ENCODE assay signal across 8 mouse cellular contexts in the genomic region with DNA sequence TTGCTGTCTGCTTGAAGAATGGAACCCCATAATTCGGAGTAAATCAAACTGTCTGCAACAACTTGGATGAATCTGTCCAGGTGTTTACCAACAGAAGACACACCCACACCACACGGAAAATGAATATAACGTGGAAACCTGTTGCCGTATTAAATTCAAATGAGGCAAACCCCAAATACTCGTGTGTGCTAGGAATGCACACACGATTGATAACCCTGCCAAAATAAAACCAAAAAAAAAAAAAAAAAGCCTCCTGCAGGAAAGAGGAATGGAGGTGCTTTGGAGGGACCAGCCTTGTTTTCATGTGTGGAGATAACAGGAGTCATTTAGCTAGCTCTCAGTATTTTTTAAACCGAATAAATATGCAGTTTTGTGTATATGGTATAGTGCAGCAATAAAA. TPM values are rescaled to one million over a fixed set of nuclear protein-coding genes. Genes with fewer than 3 reads are reported as not detected.
A peak's percentile ranks its signal among the peaks of the same experiment; 100 is the strongest.
DNase-seq lines count a peak whose midpoint lies in the region; ATAC-seq lines count a peak whose summit lies in the region.

No protein-coding gene starts in this region.

- WGBS in lung, embryonic 15.5 days = 68% methylated on average over 7 of the region's 7 CpGs
- WGBS in forebrain, embryonic 10.5 days = 87% methylated on average over 7 of the region's 7 CpGs
- WGBS in limb, embryonic 11.5 days = 83% methylated on average over 7 of the region's 7 CpGs
- WGBS in neural tube, embryonic 14.5 days = 81% methylated on average over 7 of the region's 7 CpGs

- no peaks in the 10 kb centered on the region for H3K27me3 ChIP-seq in lung, embryonic 15.5 days
- no peaks in the 10 kb centered on the region for H3K27me3 ChIP-seq in forebrain, embryonic 10.5 days (ENCODE audit: poor library complexity, severe bottlenecking)
- H3K27me3 ChIP-seq in limb, embryonic 11.5 days (ENCODE audit: control insufficient read depth, insufficient read depth, low read length) = no peaks in the 10 kb centered on the region
- H3K27me3 ChIP-seq in neural tube, embryonic 14.5 days (ENCODE audit: control insufficient read depth, insufficient read depth, low read length) = no peaks in the 10 kb centered on the region

- no peak for DNase-seq in lung, postnatal 4 days
- DNase-seq in forebrain, embryonic 10.5 days (ENCODE audit: extremely low spot score, low spot score) = no peak
- no peak for DNase-seq in limb, embryonic 11.5 days (ENCODE audit: low spot score)
- no peak for DNase-seq in spleen, postnatal 4 days (ENCODE audit: low spot score in 2 of 2)
- no peak for DNase-seq in layer of hippocampus, adult 18-20 months (ENCODE audit: low spot score in 2 of 2)
- DNase-seq in urinary bladder, postnatal 25 days (ENCODE audit: low spot score) = no peak

- H3K27ac ChIP-seq in lung, embryonic 15.5 days = no peak overlapping the region
- no peak overlapping the region for H3K27ac ChIP-seq in forebrain, embryonic 10.5 days
- no peak overlapping the region for H3K27ac ChIP-seq in limb, embryonic 11.5 days (replicated peaks; ENCODE audit: low read depth, low read length)
- no peak overlapping the region for H3K27ac ChIP-seq in neural tube, embryonic 14.5 days (ENCODE audit: low read depth, low read length)

- no peak for ATAC-seq in lung, embryonic 15.5 days (ENCODE audit: borderline replicate concordance, extremely low read depth, low FRiP score, low TSS enrichment)
- ATAC-seq in limb, embryonic 11.5 days (ENCODE audit: insufficient number of reproducible peaks, low FRiP score, low TSS enrichment, low read depth) = no peak
- ATAC-seq in neural tube, embryonic 14.5 days (ENCODE audit: low read depth) = no peak

- 0 out of 2 replicates have a peak overlapping the region, but pooled peaks have one; percentile 8 for H3K9ac ChIP-seq in lung, embryonic 15.5 days
- no peak overlapping the region for H3K9ac ChIP-seq in limb, embryonic 11.5 days (ENCODE audit: low read length)
- H3K9ac ChIP-seq in neural tube, embryonic 14.5 days (replicated peaks; ENCODE audit: low read depth, low read length) = peak overlapping the region; percentile 86; the same call in 1 of the 2 replicates

- H3K4me2 ChIP-seq in lung, embryonic 15.5 days = peak overlapping the region; percentile 53
- peak overlapping the region; percentile 39; the same call in 1 of the 2 replicates for H3K4me2 ChIP-seq in limb, embryonic 11.5 days (ENCODE audit: low read depth, severe bottlenecking)
- peak overlapping the region; percentile 55 for H3K4me2 ChIP-seq in neural tube, embryonic 14.5 days (ENCODE audit: low read depth, low read length)

- H3K4me1 ChIP-seq in lung, embryonic 15.5 days = peaks cover 29% of the 10 kb centered on the region
- H3K4me1 ChIP-seq in forebrain, embryonic 10.5 days = peaks cover 28% of the 10 kb centered on the region
- H3K4me1 ChIP-seq in limb, embryonic 11.5 days (ENCODE audit: control insufficient read depth, insufficient read depth, low read length) = 0 out of 2 replicates have a peak, but pooled peaks cover 8% of the 10 kb centered on the region
- peaks cover 23% of the 10 kb centered on the region for H3K4me1 ChIP-seq in neural tube, embryonic 14.5 days (ENCODE audit: control insufficient read depth, insufficient read depth, low read length)

- H3K36me3 ChIP-seq in lung, embryonic 15.5 days = peaks cover 7% of the 10 kb centered on the region
- H3K36me3 ChIP-seq in forebrain, embryonic 10.5 days (replicated peaks) = peaks cover 57% of the 10 kb centered on the region
- H3K36me3 ChIP-seq in limb, embryonic 11.5 days (ENCODE audit: control insufficient read depth, insufficient read depth, low read length) = peaks cover 5% of the 10 kb centered on the region; the same call in 1 of the 2 replicates
- no peaks in the 10 kb centered on the region for H3K36me3 ChIP-seq in neural tube, embryonic 14.5 days (ENCODE audit: control insufficient read depth, insufficient read depth, low read length)

- no peaks in the 10 kb centered on the region for H3K9me3 ChIP-seq in lung, embryonic 15.5 days
- peaks cover 30% of the 10 kb centered on the region for H3K9me3 ChIP-seq in forebrain, embryonic 10.5 days
- H3K9me3 ChIP-seq in limb, embryonic 11.5 days (ENCODE audit: control insufficient read depth, low read length) = peaks cover under 1% of the 10 kb centered on the region; the same call in 1 of the 2 replicates
- H3K9me3 ChIP-seq in neural tube, embryonic 14.5 days (ENCODE audit: control insufficient read depth, low read length) = no peaks in the 10 kb centered on the region

- H3K4me3 ChIP-seq in lung, embryonic 15.5 days = peak overlapping the region; percentile 97
- H3K4me3 ChIP-seq in forebrain, embryonic 10.5 days = peak overlapping the region; percentile 96
- H3K4me3 ChIP-seq in limb, embryonic 11.5 days (ENCODE audit: low read depth, low read length) = peak overlapping the region; percentile 74
- peak overlapping the region; percentile 79 for H3K4me3 ChIP-seq in neural tube, embryonic 14.5 days (ENCODE audit: low read depth, low read length)

RNA-seq across cellular contexts. Expression of gene Nelfa, which starts 1.3 kb away (rescaled TPM):
- polyA plus RNA-seq in lung, embryonic 15.5 days (2015; fragmentation: Nextera tagmentation; extraction: Ambion mirVana) = 52.7 and 54.3 TPM in 2 replicates
- 86.9 and 89.9 TPM in 2 replicates for polyA plus RNA-seq in forebrain, embryonic 10.5 days (2016; fragmentation: Nextera tagmentation; extraction: Ambion mirVana)
- polyA plus RNA-seq in limb, embryonic 11.5 days (2014; fragmentation: Nextera tagmentation; extraction: Ambion mirVana) = 71.0 and 78.7 TPM in 2 replicates
- polyA plus RNA-seq in neural tube, embryonic 14.5 days (2014; fragmentation: Nextera tagmentation; extraction: Ambion mirVana) = 34.3 and 37.1 TPM in 2 replicates
- 10 to 100 TPM; 19.7 to 20.2 TPM for total RNA-seq in layer of hippocampus, adult 18-20 months (2021)

RNA-seq across cellular contexts. Expression of gene Gm1673, which starts 48.4 kb away (rescaled TPM):
- 68.6 and 71.4 TPM in 2 replicates for polyA plus RNA-seq in lung, embryonic 15.5 days (2015; fragmentation: Nextera tagmentation; extraction: Ambion mirVana)
- 256 and 263 TPM in 2 replicates for polyA plus RNA-seq in forebrain, embryonic 10.5 days (2016; fragmentation: Nextera tagmentation; extraction: Ambion mirVana)
- 150 and 154 TPM in 2 replicates for polyA plus RNA-seq in limb, embryonic 11.5 days (2014; fragmentation: Nextera tagmentation; extraction: Ambion mirVana)
- 403 and 457 TPM in 2 replicates for polyA plus RNA-seq in neural tube, embryonic 14.5 days (2014; fragmentation: Nextera tagmentation; extraction: Ambion mirVana)
- 10 to 100 TPM; 62.2 to 63.7 TPM for total RNA-seq in layer of hippocampus, adult 18-20 months (2021)
